Mouse (Mus musculus): ENCODE measurements around the gene Stfa2l1.
"Not testable (repeated sequence)": the region's sequence is repeated elsewhere in the genome, so short reads cannot be mapped to it uniquely, and the experiment has no call there.

The Stfa2l1 gene

DNA sequence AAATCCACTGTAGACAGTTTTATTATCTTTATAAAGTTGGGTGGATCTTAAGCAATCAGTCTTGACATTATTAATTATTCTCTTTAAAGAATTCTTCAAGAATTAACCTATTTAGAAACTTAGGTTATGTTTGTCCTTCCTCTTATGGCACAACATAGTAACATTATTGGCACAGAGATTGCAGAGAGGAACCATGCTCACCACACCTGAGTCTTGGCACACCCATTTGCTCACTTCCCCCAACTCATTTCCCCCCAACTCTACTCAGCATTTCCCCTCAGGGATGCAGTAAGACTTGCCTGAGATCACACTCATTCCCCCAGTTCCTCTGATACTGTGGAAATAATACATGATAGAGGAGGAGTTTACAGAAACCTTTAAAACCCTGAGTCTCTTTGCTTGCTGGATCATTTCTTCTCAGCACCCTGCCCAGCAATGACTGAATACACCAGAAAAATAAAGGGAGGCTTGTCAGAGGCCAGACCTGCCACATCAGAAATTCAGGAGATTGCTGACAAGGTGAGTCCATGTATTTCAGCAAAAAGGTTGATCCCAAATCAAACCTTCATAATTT, at the start of gene Stfa2l1:
Gene Stfa2l1 (plus strand): TSS at position 410 of the 574 bp plus-strand sequence.
- no peak for DNase-seq (ENCODE audit: low spot score)

DNA sequence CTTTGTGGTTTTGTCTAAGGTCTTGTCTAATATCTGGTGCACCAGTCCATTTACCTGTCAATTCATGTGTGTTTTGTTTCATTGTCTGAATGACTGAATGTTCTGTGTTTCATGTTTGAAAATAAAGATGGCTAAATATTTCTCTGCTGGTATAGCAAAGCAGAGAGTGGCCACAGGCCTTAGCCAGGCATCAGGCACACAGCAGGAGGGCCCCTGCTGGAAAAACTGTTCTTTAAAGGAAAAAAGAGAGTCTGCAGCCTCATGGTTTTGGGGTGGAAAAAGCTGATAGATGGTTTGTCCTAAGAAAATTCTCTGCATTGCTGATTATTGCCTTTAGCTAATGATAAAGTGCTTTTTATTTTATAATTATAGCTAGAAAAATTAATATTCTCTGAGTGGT, 45.1 kb upstream of the Stfa2l1 start:
- DNase-seq (ENCODE audit: low spot score): not testable (repeated sequence)

DNA sequence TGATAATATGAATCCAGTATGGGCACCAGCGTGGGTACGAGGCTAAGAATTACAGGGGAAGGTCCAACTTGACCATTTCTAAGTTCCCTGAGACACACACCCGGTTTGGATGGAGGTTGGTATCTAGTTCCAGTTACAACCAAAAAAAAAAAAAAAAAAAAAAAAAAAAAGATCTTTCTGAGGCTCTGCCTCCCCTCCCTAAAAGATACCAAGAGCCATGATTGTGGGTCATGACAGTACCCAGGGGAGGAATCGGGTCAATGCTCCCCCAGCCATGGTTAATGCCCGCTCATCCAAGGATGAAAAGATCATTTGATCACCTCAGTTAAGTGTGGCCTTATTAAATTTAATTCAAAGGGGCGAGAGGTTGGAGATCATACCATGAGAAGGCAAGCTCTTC, 40.9 kb upstream of the Stfa2l1 start:
- DNase-seq (ENCODE audit: low spot score): not testable (repeated sequence)

DNA sequence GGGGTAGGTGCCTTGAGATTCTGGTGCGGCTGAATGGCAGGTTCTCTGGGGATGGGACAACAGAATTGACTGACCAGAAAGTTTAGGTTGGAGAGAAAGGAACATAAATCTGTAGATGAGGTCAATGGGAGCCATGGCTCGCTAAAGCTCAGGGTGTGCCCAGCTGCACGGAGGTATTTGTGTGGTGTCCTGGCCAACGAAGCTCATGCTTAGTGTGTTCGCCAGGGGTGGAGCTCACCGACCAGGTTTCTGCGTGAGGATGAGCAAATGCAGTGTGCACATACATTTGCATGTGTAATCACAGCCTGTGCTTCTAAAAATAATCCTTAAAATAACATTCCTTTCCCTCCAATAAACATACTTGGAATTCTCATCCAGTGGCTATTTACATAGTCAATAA, 28.5 kb upstream of the Stfa2l1 start:
- DNase-seq (ENCODE audit: low spot score): no peak

DNA sequence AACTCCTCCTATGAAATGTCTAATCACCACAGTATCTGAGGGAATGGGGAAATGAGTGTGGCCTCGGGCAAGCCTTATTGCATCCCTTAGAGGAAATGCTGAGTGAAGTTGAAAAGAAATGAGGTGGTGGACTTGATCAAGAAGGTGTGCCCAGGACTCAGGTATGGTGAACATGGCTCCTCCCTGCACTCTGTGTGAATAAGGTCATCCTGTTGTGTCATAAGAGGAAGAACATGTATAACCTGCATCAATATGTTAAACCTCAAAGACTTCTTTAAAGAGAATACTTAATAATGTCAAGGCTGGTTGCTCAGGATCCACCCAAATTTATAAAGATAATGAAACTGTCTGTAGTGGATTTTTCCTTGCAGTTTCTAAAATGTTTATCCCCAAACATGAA, 25.5 kb upstream of the Stfa2l1 start, which contains the start of gene Csta1:
Gene Csta1 (minus strand): TSS at position 101 of the 400 bp plus-strand sequence.
- no peak for DNase-seq (ENCODE audit: low spot score)

DNA sequence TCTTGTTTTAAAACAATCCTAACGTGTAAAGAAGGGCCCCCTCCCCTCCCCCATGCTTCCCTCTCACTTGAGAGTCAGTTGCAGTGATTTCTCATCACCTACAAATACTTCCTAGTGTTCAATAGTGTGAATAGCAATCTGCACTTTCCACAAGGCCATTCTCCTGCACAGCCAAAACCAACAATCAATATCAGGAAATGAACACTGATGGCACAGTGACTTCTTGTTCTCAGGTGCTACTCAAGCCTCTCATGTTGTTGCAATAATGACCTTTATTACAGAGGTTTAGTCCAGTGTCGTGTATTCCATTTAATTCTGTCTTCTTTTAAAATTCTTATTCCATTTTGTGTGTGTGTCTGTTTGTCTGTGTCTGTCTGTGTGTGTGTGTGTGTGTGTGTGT, 18.4 kb upstream of the Stfa2l1 start:
- no peak for DNase-seq (ENCODE audit: low spot score)

DNA sequence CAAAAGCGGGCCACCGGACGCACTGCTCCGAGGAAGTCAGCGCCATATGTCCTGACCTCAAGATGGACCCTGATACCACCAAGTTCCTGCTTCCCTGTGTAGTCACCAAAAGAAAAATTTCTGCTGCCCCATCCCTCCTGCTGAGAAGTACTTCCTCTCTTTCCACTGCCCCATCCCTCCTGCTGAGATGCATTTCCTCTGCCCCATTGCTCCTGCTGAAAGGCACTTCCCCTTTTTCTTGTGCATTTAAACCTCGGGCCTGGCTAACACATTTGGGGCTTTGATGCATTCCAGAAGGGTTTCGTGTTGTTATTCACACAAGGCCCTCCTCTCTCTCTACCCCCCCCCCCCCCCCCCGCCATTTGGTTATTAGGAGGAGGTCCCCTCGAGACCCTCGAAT, 11.2 kb downstream of the Stfa2l1 start:
- DNase-seq (ENCODE audit: low spot score): not testable (repeated sequence)

DNA sequence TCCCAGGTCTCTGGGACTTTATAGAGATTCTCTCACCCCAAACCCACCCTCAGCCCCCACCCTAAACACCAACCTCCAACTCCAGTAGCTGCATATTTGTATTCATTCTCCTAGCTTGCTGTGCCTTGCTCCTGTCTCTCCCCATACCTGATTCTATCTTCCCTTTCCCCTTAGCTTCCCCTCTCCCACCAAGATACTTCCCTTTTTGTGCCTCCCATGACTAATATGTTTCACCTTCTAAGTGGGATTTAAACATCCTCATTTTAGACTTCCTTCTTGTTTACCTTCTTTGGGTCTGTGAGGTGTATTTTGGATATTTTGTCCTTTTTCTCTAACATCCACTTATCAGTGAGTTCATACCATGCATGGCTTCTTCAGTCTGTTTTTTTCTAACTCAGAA, 19.5 kb downstream of the Stfa2l1 start:
- DNase-seq (ENCODE audit: low spot score): no peak

DNA sequence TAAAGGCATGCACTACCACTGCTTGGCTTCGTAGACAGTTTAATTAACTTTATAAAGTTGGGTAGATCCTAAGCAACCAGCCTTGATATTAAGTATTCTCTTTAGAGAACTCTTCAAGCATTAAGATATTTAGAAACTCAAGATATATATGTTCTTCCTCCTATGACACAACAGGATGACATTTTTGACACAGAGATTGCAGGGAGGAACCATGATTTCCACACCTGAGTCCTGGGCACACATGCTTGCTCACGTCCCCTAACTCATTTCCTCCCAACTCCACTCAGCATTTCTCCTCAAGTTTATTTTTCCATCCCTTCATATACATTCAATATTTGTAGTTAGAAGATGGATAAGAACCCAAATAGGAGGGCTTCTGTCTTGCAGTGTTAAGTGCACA, 23.3 kb downstream of the Stfa2l1 start:
- DNase-seq (ENCODE audit: low spot score): no peak

DNA sequence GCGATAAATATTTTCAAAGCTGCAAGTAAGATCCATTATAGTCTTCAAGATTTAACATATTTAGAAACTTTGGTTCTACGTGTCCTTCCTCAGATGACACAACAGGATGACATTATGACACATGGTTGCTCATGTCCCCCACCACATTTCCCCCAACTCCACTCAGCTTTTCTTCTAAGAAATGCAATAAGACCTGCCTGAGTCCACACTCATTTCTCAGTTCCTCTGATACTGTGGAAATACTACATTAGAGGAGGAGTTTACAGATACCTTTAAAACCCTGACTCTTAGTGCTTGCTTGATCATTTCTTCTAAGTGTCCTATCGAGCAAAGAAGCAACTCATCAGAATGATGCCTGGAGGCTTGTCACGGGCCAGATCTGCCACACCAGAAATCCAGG, 27.3 kb downstream of the Stfa2l1 start, which contains the start of gene Gm5483:
Gene Gm5483 (plus strand): TSS at position 301 of the 400 bp plus-strand sequence.
- not testable (repeated sequence) for DNase-seq (ENCODE audit: low spot score)

DNA sequence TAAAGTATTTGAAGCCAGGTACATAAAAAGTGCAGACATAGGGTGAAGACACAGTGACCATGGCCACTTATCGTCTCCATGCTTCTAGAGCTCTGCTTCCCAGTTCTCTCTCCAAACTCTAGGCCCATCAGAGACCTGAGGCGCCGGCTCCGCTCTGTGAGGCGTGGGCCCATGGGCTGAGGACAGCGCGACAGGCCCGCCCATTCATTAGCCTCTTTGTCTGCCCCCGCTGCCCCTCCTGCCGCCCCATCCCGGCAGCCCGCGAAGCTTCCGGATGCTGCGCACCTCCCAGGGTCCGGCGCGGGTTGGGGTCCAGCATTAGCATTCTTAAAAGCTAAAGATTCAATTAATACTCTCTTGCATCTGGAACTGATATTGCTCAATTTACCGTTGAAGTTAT, 42.6 kb downstream of the Stfa2l1 start:
- DNase-seq (ENCODE audit: low spot score): no peak

DNA sequence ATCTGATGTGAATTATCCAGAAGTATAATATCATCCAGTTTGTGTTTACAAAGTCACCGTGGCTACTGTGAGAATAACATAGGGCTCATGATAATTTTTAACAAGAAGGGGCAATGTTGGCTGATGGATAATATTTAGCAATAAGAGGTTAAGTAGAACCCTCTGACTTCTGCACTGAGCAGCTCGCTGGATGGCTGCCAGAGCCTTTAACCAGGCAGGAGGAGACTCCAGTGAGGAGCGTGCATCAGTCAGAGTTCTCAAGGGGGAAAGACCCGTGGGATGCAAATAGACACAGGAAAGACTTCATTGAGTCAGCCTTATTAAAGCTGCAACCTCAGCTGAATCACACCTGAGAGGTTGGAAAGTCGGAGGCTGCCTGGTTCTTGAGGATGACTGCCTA, 47.2 kb downstream of the Stfa2l1 start:
- DNase-seq (ENCODE audit: low spot score): peak; percentile 1

DNA sequence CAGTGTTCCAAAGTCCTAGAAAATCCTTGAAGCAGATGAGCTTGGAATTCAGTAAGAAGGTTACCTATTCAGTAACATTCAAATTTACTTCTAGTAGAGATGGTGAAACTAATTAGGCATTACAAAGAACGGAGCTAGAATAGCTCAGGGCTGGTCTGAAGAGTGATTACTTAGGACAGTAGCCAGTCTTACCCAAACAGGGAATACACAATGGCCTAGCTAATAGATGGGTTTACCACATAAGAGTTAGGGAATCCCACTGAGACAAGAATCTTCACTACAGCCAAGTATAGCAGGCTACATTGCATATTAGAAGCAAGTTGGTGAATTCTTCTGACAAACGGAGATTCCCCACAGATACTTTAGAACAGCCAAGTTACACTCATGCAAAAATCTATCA, 49.1 kb downstream of the Stfa2l1 start:
- DNase-seq (ENCODE audit: low spot score): not testable (repeated sequence)

DNA sequence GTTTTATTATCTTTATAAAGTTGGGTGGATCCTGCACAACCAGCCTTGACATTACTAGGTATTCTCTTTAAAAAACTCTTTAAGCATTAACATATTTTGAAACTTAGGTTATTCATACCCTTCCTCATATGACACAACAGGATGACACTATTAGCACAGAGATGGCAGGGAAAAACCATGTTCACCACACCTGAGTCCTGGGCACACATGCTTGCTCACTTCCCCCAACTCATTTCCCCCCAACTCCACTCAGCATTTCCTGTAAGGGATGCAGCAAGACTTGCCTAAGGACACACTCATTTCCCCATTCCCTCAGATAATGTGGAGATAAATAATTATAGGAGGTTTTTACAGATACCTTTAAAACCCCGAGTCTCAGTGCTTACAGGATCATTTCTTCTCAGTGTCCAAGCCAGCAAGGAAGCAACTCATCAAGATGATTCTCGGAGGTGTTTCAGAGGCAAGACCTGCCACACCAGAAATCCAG, 53.4 kb downstream of the Stfa2l1 start, which contains the start of gene Gm5416:
Gene Gm5416 (plus strand): TSS at position 437 of the 487 bp plus-strand sequence.
- DNase-seq (ENCODE audit: low spot score): no peak
